Mouse (Mus musculus) bone marrow macrophage, adult 2 months (primary cell): ENCODE results near the gene Sacm1l.

Experiments used
- CTCF ChIP-seq: IDR thresholded peaks from 2 replicates; pipeline ENCODE4 v1.5.1; 2012; ENCODE audit warnings: low read depth, mild to moderate bottlenecking, low read length, moderate library complexity
- POLR2A ChIP-seq: IDR thresholded peaks from 2 replicates; pipeline ENCODE4 v1.6.1; 2012; ENCODE audit warnings: mild to moderate bottlenecking, low read depth, low read length, borderline replicate concordance

DNA sequence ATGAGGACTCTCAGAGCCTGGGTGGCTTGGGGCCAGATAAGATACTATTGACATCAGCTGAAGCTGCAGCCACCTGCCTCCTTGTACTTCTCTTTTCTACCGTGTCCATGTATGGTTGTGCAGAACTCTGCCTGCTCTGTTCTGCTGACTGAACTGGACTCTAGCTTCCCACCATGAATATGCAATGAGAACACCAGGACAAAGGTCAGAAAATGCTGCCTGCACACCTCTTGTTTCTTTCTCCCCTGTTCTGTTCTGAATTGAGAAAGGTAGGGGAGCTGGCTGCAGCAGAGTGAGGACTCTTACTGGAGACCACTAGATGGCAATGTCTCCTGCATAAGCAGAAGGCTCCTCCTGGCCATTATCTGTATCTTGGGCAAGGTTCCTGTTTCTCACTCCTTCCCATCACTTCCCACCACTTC lies 109.1 kb downstream of the Sacm1l start:
- TF ChIP-seq CTCF (peak; percentile 57), POLR2A (no peak)
